Mouse (Mus musculus): Measurements from ENCODE around the gene Ccdc69. TPM values are rescaled to one million over a fixed set of nuclear protein-coding genes. Genes with fewer than 3 reads are reported as not detected.
"Not testable (repeated sequence)": the region's sequence is repeated elsewhere in the genome, so short reads cannot be mapped to it uniquely, and the experiment has no call there.

Ccdc69 gene
- polyA plus RNA-seq (2015; fragmentation: Nextera tagmentation; extraction: Ambion mirVana): 2.9 and 3.8 TPM in 2 replicates

- H3K4me1 ChIP-seq: peaks cover 20% of the 10 kb centered on the region
- no peaks in the 10 kb centered on the region for H3K27me3 ChIP-seq
- H3K36me3 ChIP-seq: no peaks in the 10 kb centered on the region
- H3K4me2 ChIP-seq: peak within 1 kb of the TSS; percentile 92
- ATAC-seq (ENCODE audit: borderline replicate concordance, extremely low read depth, low FRiP score, low TSS enrichment): peak; percentile 60; the same call in 1 of the 2 replicates
- H3K27ac ChIP-seq: no peak within 1 kb of the TSS
- H3K9ac ChIP-seq: peak within 1 kb of the TSS; percentile 43
- H3K9me3 ChIP-seq: no peaks in the 10 kb centered on the region
- H3K4me3 ChIP-seq: peak within 1 kb of the TSS; percentile 46
- under 1% methylated on average over 50 of the region's 50 CpGs for WGBS
These were observed at the start of gene Ccdc69 for GRCm38 (mm10) chr11:55077331-55078231. TSS of gene Ccdc69 (minus strand) at chr11:55078131.

GRCm38 (mm10) chr11:55126663-55127062 is 48.7 kb upstream of the Ccdc69 start:
- Histone ChIP-seq H3K9me3 (no peaks in the 10 kb centered on the region), H3K36me3 (no peaks in the 10 kb centered on the region), H3K9ac (no peak overlapping the region), H3K4me1 (no peaks in the 10 kb centered on the region), H3K4me3 (no peak overlapping the region), H3K27me3 (no peaks in the 10 kb centered on the region), H3K27ac (no peak overlapping the region), H3K4me2 (no peak overlapping the region)
- 64% methylated on average over 3 of the region's 3 CpGs for WGBS
- no peak for ATAC-seq (ENCODE audit: borderline replicate concordance, extremely low read depth, low FRiP score, low TSS enrichment)

- Histone ChIP-seq H3K36me3 (no peaks in the 10 kb centered on the region), H3K4me2 (no peak overlapping the region), H3K4me3 (no peak overlapping the region), H3K9me3 (no peaks in the 10 kb centered on the region), H3K27me3 (no peaks in the 10 kb centered on the region), H3K4me1 (peaks cover 5% of the 10 kb centered on the region; the same call in 1 of the 2 replicates), H3K9ac (no peak overlapping the region), H3K27ac (no peak overlapping the region)
- WGBS: 80% methylated on average over 1 of the region's 1 CpGs
- no peak for ATAC-seq (ENCODE audit: borderline replicate concordance, extremely low read depth, low FRiP score, low TSS enrichment)
These were observed 43.5 kb upstream of the Ccdc69 start for GRCm38 (mm10) chr11:55121430-55121829.

- Histone ChIP-seq H3K36me3 (no peaks in the 10 kb centered on the region), H3K4me1 (peaks cover 5% of the 10 kb centered on the region; the same call in 1 of the 2 replicates), H3K9ac (no peak overlapping the region), H3K27ac (no peak overlapping the region), H3K9me3 (no peaks in the 10 kb centered on the region), H3K4me2 (no peak overlapping the region), H3K4me3 (no peak overlapping the region), H3K27me3 (no peaks in the 10 kb centered on the region)
- no peak for ATAC-seq (ENCODE audit: borderline replicate concordance, extremely low read depth, low FRiP score, low TSS enrichment)
- 65% methylated on average over 8 of the region's 8 CpGs for WGBS
These were observed 42.9 kb upstream of the Ccdc69 start for GRCm38 (mm10) chr11:55120821-55121271.

- Histone ChIP-seq H3K4me2 (no peak overlapping the region), H3K27me3 (no peaks in the 10 kb centered on the region), H3K4me3 (no peak overlapping the region), H3K9me3 (no peaks in the 10 kb centered on the region), H3K9ac (no peak overlapping the region), H3K36me3 (no peaks in the 10 kb centered on the region), H3K27ac (no peak overlapping the region), H3K4me1 (peaks cover 5% of the 10 kb centered on the region; the same call in 1 of the 2 replicates)
- ATAC-seq (ENCODE audit: borderline replicate concordance, extremely low read depth, low FRiP score, low TSS enrichment): no peak
These were observed 42.3 kb upstream of the Ccdc69 start for GRCm38 (mm10) chr11:55120279-55120678.

- H3K9me3 ChIP-seq: no peaks in the 10 kb centered on the region
These were observed 39.1 kb upstream of the Ccdc69 start for GRCm38 (mm10) chr11:55117031-55117430.

GRCm38 (mm10) chr11:55116004-55116403 is 38.1 kb upstream of the Ccdc69 start:
- Histone ChIP-seq H3K4me2 (no peak overlapping the region), H3K9me3 (no peaks in the 10 kb centered on the region), H3K27me3 (no peaks in the 10 kb centered on the region), H3K27ac (no peak overlapping the region), H3K4me1 (peaks cover 10% of the 10 kb centered on the region), H3K9ac (no peak overlapping the region), H3K36me3 (no peaks in the 10 kb centered on the region), H3K4me3 (no peak overlapping the region)
- 74% methylated on average over 3 of the region's 3 CpGs for WGBS
- no peak for ATAC-seq (ENCODE audit: borderline replicate concordance, extremely low read depth, low FRiP score, low TSS enrichment)

More at GRCm38 (mm10) chr11:55117031-55117430, 39.1 kb upstream of the Ccdc69 start:
- Histone ChIP-seq H3K27me3 (no peaks in the 10 kb centered on the region), H3K27ac (no peak overlapping the region), H3K4me2 (no peak overlapping the region), H3K4me3 (no peak overlapping the region), H3K4me1 (peaks cover 10% of the 10 kb centered on the region), H3K36me3 (no peaks in the 10 kb centered on the region), H3K9ac (no peak overlapping the region)
- 87% methylated on average over 2 of the region's 2 CpGs for WGBS
- no peak for ATAC-seq (ENCODE audit: borderline replicate concordance, extremely low read depth, low FRiP score, low TSS enrichment)

- no peak overlapping the region for H3K27ac ChIP-seq
- no peak overlapping the region for H3K4me2 ChIP-seq
- peaks cover 15% of the 10 kb centered on the region for H3K4me1 ChIP-seq
- H3K9ac ChIP-seq: no peak overlapping the region
- no peak for ATAC-seq (ENCODE audit: borderline replicate concordance, extremely low read depth, low FRiP score, low TSS enrichment)
- no peaks in the 10 kb centered on the region for H3K27me3 ChIP-seq
- H3K4me3 ChIP-seq: no peak overlapping the region
- H3K9me3 ChIP-seq: no peaks in the 10 kb centered on the region
- H3K36me3 ChIP-seq: no peaks in the 10 kb centered on the region
- 66% methylated on average over 2 of the region's 2 CpGs for WGBS
These were observed 36.4 kb upstream of the Ccdc69 start for GRCm38 (mm10) chr11:55114291-55114690.

GRCm38 (mm10) chr11:55113861-55114250 is 35.9 kb upstream of the Ccdc69 start:
- 8% methylated on average over 4 of the region's 4 CpGs for WGBS
- 0 out of 2 replicates have a peak, but pooled peaks have one; percentile 7 for ATAC-seq (ENCODE audit: borderline replicate concordance, extremely low read depth, low FRiP score, low TSS enrichment)
- H3K4me2 ChIP-seq, H3K4me3 ChIP-seq, H3K9ac ChIP-seq, H3K27me3 ChIP-seq, H3K9me3 ChIP-seq, H3K36me3 ChIP-seq: not testable (repeated sequence)
- Histone ChIP-seq H3K27ac (peak overlapping the region; percentile 20; the same call in 1 of the 2 replicates), H3K4me1 (peaks cover 15% of the 10 kb centered on the region)

- Histone ChIP-seq H3K4me3 (no peak overlapping the region), H3K9me3 (no peaks in the 10 kb centered on the region), H3K36me3 (no peaks in the 10 kb centered on the region), H3K4me1 (peaks cover 15% of the 10 kb centered on the region), H3K27ac (peak overlapping the region; percentile 20; the same call in 1 of the 2 replicates), H3K4me2 (no peak overlapping the region), H3K27me3 (no peaks in the 10 kb centered on the region), H3K9ac (no peak overlapping the region)
- 37% methylated on average over 7 of the region's 7 CpGs for WGBS
- peak; percentile 33; the same call in 1 of the 2 replicates for ATAC-seq (ENCODE audit: borderline replicate concordance, extremely low read depth, low FRiP score, low TSS enrichment)
These were observed 35.4 kb upstream of the Ccdc69 start for GRCm38 (mm10) chr11:55113209-55113860.

- Histone ChIP-seq H3K27ac (no peak overlapping the region), H3K9ac (no peak overlapping the region), H3K36me3 (no peaks in the 10 kb centered on the region), H3K4me1 (peaks cover 15% of the 10 kb centered on the region), H3K27me3 (no peaks in the 10 kb centered on the region), H3K9me3 (no peaks in the 10 kb centered on the region), H3K4me3 (no peak overlapping the region), H3K4me2 (no peak overlapping the region)
- 43% methylated on average over 7 of the region's 7 CpGs for WGBS
- peak; percentile 49; the same call in 1 of the 2 replicates for ATAC-seq (ENCODE audit: borderline replicate concordance, extremely low read depth, low FRiP score, low TSS enrichment)
These were observed 32.7 kb upstream of the Ccdc69 start for GRCm38 (mm10) chr11:55110566-55111169.
